Mouse (Mus musculus) spleen, adult 2 months (tissue): ENCODE measurements around the gene Zfand3.

Experiments
- CTCF ChIP-seq: fragments of 200-500 bp; IDR thresholded peaks from 2 replicates; pipeline ENCODE4 v1.5.1; 2011; ENCODE audit warnings: mild to moderate bottlenecking, inconsistent platforms; ENCODE audit not compliant: insufficient read depth, insufficient read length, insufficient replicate concordance; ENCODE audit errors: extremely low read depth
- POLR2A ChIP-seq: fragments of 200-500 bp; IDR thresholded peaks from 2 replicates; pipeline ENCODE4 v1.6.1; 2011; ENCODE audit warnings: low read depth, low read length, inconsistent platforms

- TF ChIP-seq CTCF (no peak), POLR2A (no peak)
These were observed 40.6 kb downstream of the Zfand3 start for GRCm38 (mm10) chr17:30045181-30045580.
